Mouse (Mus musculus): ENCODE results near the gene Ptpro. TPM values are rescaled to one million over a fixed set of nuclear protein-coding genes. Genes with fewer than 3 reads are reported as not detected.

The Ptpro gene
- total and polyA plus RNA-seq, 3 experiments, result 0.11 to 0.16 TPM; not detected in 1

- DNase-seq (ENCODE audit: extremely low read depth), result peak; percentile 80
- Histone ChIP-seq H3K4me3 (replicated peaks in 1 of 3; ENCODE audit: low read depth in 2 of 3, low read length in 2 of 3, poor library complexity in 1 of 3) (no peak overlapping the region), H3K36me3 (replicated peaks in 1 of 2; ENCODE audit: control insufficient read depth in 1 of 2, insufficient read depth in 1 of 2, low read length in 1 of 2) (peaks cover 0 to 16% of the 10 kb centered on the region in 2 experiments), H3K9me3 (replicated peaks; ENCODE audit: low read length) (no peaks in the 10 kb centered on the region), H3K27me3 (replicated peaks) (no peaks in the 10 kb centered on the region), H3K79me2 (replicated peaks; ENCODE audit: control insufficient read depth, extremely low read depth, insufficient read depth, poor library complexity, severe bottlenecking) (no peaks in the 10 kb centered on the region), H3K9ac (ENCODE audit: insufficient read depth, low read depth) (no peak overlapping the region), H3K27ac (ENCODE audit: insufficient read depth, low read depth) (no peak overlapping the region), H3K4me2 (ENCODE audit: insufficient read depth, low read depth, poor library complexity, severe bottlenecking) (peak overlapping the region; percentile 4; the same call in 1 of the 2 replicates), H3K4me1 (ENCODE audit: control insufficient read depth in 1 of 2, insufficient read depth in 2 of 2) (peaks cover 16 to 78% of the 10 kb centered on the region in 2 experiments)
- in situ Hi-C loops (cut with MboI; ENCODE audit: low pct_ligation_motif_present, low pct_unique_long_range_greater_than_20kb, low sequenced_read_pairs), result no loop called here
- TF ChIP-seq BHLHE40 (IDR thresholded peaks at IDR 0.05; ENCODE audit: low read depth, low read length) (peak; percentile 77), KAT2A (IDR thresholded peaks at IDR 0.05; ENCODE audit: insufficient replicate concordance, low read length) (0 out of 2 replicates have a peak, but pooled peaks have one; percentile 62), RCOR1 (conservative IDR thresholded peaks at IDR 0.05; ENCODE audit: low read depth, low read length) (peak; percentile 84), CHD1 (IDR thresholded peaks at IDR 0.05; ENCODE audit: low read depth, low read length) (no peak), IRF4 (IDR thresholded peaks at IDR 0.05; ENCODE audit: low read depth, low read length) (peak; percentile 79), ZMIZ1 (IDR thresholded peaks at IDR 0.05; ENCODE audit: low read depth, low read length) (no peak), CHD2 (IDR thresholded peaks at IDR 0.05; ENCODE audit: low read length) (peak; percentile 95), TBP (conservative IDR thresholded peaks at IDR 0.05; ENCODE audit: low read depth, low read length) (no peak), USF2 (conservative IDR thresholded peaks at IDR 0.05; ENCODE audit: low read depth, low read length) (no peak), MAX (IDR thresholded peaks at IDR 0.05; ENCODE audit: low read length) (0 out of 2 replicates have a peak, but pooled peaks have one; percentile 22), TCF12 (IDR thresholded peaks at IDR 0.05; ENCODE audit: low read depth, low read length) (peak; percentile 95), UBTF (IDR thresholded peaks at IDR 0.05; ENCODE audit: low read depth, low read length) (no peak), CTCF (conservative IDR thresholded peaks at IDR 0.05 in 1 of 2, IDR thresholded peaks at IDR 0.05 in 1 of 2; ENCODE audit: low read depth in 2 of 2, low read length in 2 of 2) (no peak), POLR2A (IDR thresholded peaks at IDR 0.05; ENCODE audit: low read depth, low read length) (no peak), SMC3 (IDR thresholded peaks at IDR 0.05; ENCODE audit: low read depth, low read length) (no peak), PAX5 (IDR thresholded peaks at IDR 0.05; ENCODE audit: low read length) (no peak), EP300 (IDR thresholded peaks at IDR 0.05; ENCODE audit: low read length) (peak; percentile 88), RAD21 (IDR thresholded peaks at IDR 0.05; ENCODE audit: low read depth, low read length) (no peak; the same call in 1 of the 2 replicates), ZNF384 (IDR thresholded peaks at IDR 0.05; ENCODE audit: low read depth, low read length) (no peak), ETS1 (conservative IDR thresholded peaks at IDR 0.05; ENCODE audit: low read depth, low read length) (peak; percentile 93), GABPA (IDR thresholded peaks at IDR 0.05; ENCODE audit: insufficient replicate concordance, low read depth, low read length) (no peak), MEF2A (IDR thresholded peaks at IDR 0.05; ENCODE audit: borderline replicate concordance, low read depth, low read length) (peak; percentile 38), ELF1 (IDR thresholded peaks at IDR 0.05; ENCODE audit: low read depth, low read length) (no peak), MAZ (IDR thresholded peaks at IDR 0.05; ENCODE audit: low read depth, low read length) (peak; percentile 90), MAFK (IDR thresholded peaks at IDR 0.05; ENCODE audit: insufficient replicate concordance, low read length) (0 out of 2 replicates have a peak, but pooled peaks have one; percentile 46), E2F4 (IDR thresholded peaks at IDR 0.05; ENCODE audit: insufficient replicate concordance, low read depth, low read length) (no peak), MYC (IDR thresholded peaks at IDR 0.05; ENCODE audit: low read depth, low read length) (no peak), SIN3A (IDR thresholded peaks at IDR 0.05; ENCODE audit: low read length) (peak; percentile 43; the same call in 1 of the 2 replicates), ZC3H11A (IDR thresholded peaks at IDR 0.05; ENCODE audit: low read depth, low read length) (no peak), NELFE (IDR thresholded peaks at IDR 0.05; ENCODE audit: low read depth, low read length) (no peak), ZKSCAN1 (IDR thresholded peaks at IDR 0.05; ENCODE audit: borderline replicate concordance, low read depth, low read length) (no peak), POLR2AphosphoS2 (IDR thresholded peaks at IDR 0.05; ENCODE audit: low read depth, low read length) (no peak), JUN (IDR thresholded peaks at IDR 0.05; ENCODE audit: insufficient read depth, low read depth, low read length) (peak; percentile 25; the same call in 1 of the 2 replicates), USF1 (IDR thresholded peaks at IDR 0.05; ENCODE audit: low read depth, low read length) (no peak), NRF1 (IDR thresholded peaks at IDR 0.05; ENCODE audit: low read depth, low read length) (no peak), MXI1 (IDR thresholded peaks at IDR 0.05; ENCODE audit: low read depth, low read length) (no peak), JUND (conservative IDR thresholded peaks at IDR 0.05; ENCODE audit: low read depth, low read length) (peak; percentile 64; the same call in 1 of the 2 replicates), HCFC1 (IDR thresholded peaks at IDR 0.05; ENCODE audit: low read depth, low read length) (0 out of 2 replicates have a peak, but pooled peaks have one; percentile 22)
- dilution Hi-C loops (cut with MboI; ENCODE audit: extremely low pct_ligation_motif_present, extremely low pct_unique_long_range_greater_than_20kb, low sequenced_read_pairs), result no loop called here
Observed at GRCm38 (mm10) chr6:137491659-137492058, 239.5 kb downstream of the Ptpro start.
